Mouse (Mus musculus) 3134 (cell line): ENCODE results near the gene Blm.

Source experiments
- DNase-seq: peaks from one replicate; pipeline ENCODE4 v3.0.0-alpha.2; 2011; ENCODE audit warnings: low spot score; ENCODE audit not compliant: insufficient read length; ENCODE audit errors: extremely low read depth

Blm gene

DNA sequence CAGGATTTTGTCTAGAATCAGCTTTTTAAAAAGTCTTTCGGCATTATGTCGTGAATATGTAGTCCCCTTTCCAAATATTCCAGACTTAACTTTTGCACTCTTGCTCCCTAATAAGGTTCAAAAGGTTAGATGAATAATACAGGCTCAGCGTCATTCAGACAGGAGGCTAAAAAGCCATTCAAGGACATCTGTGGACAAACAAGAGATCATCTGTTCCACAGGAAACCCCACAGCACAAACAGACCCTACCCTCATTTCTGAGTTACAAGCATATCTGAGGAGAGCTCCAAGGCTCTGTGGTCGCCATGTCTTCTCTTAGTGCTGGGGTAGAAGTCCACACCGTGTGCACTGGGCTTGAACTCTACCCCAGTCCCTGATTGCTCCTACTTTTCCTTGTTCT lies 70.1 kb downstream of the Blm start:
- DNase-seq: no peak

DNA sequence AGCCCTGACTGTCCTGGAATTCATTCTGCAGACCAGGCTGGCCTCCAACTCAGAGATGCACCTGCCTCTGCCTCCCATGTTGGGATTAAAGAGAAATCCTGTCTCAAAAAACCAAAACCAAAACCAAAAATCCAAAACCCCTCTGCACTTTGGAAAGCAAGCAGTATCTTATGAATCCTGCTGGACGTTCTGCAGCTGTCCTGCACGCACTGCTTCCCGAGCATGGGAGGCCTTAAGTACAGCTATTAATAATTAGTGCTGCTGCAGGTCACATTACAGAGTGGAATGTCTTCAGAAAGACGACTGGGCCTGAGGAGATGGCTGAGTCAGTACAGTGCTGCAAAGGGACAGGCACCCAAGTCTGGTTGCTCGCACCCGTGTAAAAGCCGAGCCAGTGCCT lies 73.0 kb downstream of the Blm start:
- DNase-seq: no peak

DNA sequence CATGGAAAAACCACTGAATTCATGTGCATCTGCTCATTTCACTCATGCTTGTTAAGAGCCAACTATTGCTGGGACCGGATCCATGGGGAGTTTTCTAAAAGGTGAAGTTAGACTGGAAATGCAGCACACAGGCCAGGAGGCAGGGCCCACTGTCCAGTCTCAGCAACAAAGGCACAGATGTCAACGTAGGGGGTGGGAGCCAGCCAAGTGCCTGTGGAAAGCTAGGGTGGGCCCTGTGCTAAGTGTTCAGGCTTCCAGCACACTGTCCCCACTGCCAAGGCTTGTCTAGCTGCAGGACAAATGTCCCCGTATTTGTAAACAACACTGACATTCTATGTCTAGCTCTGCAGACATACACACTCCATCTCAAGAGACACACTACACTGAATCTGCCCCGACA lies 74.0 kb downstream of the Blm start:
- DNase-seq: no peak

DNA sequence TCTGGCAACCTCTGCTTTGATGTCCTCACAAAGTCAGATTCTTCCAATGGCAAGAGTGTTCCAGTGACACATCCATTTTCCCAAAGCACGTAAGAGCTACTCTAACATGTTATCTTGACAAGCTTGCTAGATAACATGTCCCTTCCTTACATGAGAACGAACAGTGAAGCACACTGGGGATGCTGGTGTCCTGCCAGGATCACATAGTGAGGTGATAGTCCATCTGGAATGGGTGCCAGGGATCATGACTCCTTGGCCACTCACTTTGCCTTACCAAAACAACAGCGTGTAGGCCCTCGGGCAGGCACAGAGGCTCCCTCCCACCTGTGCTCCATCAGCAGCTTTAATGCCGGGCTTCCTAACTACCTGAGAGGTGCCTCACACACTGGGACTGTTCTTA lies 74.7 kb downstream of the Blm start:
- DNase-seq: no peak

DNA sequence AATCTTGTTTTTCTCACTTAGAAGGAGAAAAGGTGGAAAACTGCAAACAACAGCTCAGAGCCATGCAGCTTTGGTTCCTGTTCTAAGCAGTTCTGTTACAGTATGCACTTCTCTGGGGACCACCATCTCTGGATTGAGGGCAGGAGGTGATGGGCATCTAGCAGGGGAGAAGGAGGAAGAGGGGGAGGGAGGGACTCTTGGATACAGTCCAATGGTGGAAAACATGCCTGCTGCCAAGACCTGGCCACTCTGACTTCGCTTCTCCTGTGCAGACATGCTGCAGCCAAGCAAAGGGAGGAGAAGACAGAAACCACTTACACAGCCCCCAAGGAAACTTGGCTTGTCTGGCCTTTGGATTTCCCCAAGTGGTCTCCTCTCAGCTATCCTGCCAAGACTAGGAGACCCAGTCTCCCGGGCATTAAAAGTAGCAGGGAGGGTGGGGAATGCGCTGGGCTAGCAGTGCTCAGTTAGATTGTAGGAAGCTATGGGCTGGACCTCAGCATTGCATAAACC lies 77.0 kb downstream of the Blm start:
- no peak for DNase-seq

DNA sequence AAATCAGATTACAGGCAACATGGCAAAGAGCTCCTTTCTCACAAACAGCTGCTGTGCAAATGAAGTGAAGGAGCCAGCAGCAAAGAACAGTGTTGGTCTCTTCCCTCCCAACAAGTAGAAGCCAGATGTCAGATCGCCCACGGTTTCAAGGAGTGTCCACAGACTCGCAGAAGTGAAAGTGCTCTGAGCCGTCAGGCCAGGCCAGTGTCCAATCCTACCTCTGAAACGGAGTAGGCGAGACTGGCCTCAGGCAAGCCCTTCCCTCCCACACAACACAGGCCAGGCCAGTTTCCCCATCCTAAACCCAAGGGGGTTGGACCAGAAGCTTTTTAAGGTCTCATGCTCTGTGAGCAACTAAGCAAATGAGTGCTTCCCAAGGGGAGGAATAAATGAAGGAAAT lies 77.7 kb downstream of the Blm start:
- no peak for DNase-seq

DNA sequence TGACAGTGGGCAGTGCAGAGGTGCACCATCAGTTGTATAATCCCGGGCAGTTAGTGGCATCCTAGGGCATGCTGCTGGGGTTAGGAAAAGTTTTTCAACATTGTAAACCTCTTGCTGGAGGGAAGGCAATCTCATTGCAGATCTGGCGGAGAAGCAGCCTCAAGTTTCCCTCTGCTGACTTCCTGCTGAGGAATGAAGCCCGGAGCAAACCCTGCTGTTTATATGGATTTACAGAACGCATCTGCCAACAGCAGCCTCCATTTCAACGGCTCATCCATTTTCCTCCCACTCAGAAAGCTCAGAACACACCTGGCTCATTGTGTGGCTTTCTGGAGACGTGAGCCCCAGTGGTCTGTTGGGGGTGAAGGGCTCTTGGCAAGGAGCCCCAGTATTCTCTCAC lies 78.6 kb downstream of the Blm start:
- no peak for DNase-seq

DNA sequence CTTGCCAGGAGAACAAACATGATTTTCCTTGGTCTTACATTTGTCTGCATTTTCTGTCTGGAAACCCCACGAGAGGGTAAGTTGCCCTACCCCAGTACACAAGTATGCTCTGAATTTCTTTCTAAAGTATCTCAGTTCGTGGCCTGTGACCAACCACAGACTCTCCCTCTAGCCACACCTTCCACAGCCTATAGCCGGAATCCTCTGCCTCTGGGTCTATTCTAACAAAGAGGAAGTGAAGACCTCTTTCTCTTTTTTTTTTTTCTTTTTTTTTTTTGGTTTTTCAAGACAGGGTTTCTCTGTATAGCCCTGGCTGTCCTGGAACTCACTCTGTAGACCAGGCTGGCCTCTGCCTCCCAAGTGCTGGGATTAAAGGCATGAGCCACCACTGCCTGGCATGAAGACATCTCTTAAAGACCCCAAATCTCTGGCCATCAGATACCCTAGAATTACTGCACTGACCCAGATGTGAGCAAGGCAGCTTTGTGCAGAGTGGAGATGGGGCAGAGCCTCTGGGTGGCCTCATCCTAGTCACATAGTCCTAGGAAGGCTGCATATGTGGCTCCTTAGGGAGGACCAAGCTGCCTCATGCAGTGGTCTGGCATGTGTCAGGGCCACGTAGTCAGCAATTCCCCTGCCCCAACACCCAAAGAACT lies 79.3 kb downstream of the Blm start:
- no peak for DNase-seq

DNA sequence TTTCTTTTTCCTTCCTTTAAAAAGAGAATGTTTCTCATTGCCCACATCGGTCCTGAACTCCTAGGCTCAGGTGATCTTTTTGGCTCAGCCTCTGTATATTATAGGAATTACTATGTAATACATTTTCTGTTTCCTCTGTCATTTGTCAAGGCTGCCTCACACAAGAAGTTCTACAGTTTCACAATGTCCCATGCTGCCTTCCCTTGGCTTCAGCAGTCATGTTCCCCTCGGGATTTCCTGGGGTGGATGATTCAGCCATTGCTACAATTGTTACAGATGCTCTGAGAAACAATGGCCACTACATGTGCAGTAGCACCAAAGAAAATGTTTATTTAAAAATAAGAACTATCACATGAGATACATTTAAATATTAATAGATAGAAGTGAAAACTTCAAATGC lies 80.1 kb downstream of the Blm start:
- DNase-seq: no peak

DNA sequence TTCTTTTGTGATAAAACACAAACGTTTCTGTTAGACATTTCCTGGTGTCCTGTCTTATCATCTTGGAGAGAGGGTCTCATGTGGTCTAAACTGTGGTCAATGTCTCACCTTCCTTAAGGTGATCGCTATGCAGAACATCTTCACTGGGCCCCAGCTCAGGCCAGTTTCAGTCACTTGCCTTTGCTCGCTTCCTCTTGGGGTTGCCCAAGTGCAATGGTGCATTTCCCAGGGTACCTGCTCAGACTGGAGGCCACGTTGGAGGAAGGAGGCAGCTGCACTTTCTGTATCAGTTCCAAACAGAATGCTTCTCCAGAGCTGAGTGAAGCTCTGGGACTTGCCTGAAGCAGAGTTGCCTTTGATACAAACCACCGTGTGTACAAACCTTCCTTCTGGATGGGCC lies 80.9 kb downstream of the Blm start:
- DNase-seq: no peak

DNA sequence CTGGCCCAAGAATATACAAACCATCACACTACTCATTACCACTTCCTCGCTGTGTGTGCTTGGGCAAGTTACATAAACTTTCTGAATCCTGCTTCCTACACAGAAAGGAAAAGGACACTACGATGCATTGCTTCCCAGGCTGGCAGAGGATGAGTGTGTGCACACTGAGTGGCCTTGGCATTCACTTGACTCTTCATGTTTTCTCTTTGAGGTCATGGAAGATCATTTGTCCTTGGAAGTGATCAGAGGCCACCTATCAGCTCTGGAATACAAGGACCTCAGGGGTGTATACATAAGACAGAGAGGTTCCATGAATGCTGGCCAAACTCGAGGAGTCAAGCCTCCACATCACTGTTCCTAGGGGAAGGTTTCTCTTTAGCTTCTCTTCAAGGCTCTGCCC lies 81.8 kb downstream of the Blm start:
- no peak for DNase-seq

DNA sequence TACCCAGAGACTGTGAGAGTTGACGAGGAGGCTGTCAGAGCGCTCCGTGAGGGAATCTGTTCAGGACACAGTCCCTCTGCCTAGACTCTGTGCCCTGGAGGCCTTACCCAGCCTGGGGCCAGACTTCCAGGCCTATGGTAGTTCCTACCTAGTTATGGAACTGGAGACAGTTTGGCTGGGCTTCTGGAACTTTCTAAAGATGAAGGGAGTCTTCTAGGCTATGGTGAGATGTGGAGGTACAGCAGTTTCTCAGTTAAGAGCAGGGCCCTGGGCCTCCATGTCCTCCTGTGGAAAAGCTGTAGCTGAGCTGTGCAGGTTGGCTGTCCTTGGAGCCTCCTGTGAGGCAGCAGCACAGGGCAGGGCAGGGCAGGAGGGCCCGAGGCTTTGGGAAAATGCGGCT lies 82.7 kb downstream of the Blm start:
- no peak for DNase-seq

DNA sequence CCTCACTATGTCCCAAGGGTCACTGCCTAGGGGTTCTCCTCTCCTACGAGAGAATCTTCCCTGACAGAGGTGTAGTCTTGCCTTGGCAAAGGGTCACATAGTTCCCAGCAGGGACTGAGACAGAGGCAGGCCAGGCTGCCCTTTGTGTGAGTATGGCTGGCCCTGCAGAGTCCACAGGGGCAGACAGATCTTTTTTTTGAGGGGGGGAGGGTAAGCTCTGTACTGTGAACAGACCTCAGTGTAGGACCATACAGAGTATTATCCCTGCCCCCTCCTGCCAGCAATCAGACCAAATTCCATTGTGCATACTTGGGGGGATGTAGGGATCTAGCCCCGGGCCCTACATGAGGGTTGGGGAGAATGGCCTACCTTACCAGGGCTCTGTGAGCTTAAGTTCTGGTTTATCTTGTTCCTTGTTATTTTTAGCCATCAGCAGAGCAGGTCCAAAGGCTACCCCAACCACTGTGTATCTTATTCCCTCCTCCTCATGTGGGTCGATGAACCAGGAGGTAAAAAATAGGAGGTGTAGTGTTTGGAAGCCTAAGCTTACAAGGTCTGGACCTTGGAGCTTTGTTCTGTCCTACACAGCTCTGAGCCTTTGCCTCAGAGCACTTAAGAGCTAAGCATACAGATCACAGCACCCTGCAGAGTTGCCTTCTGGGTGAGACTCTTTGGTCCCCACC lies 83.2 kb downstream of the Blm start:
- DNase-seq: no peak

DNA sequence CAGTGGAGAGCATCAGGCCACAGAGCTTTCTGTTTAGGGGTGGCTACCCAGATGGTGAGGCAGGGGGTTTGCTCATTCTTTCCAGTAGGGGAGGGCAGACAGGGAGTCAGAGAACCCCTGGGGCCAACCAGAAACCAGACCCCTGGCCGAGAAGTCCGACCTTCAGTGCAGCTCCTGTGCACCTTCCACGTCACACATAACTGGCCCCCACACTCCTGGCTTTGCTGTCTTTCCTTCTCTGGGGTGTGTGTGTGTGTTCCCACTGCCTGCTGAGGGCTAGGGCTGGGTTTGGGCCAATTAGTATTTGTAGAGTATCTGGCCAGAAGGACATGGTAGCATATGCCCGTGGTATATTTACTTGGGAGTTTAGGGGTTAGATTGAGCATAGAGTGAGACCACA lies 84.6 kb downstream of the Blm start:
- no peak for DNase-seq

DNA sequence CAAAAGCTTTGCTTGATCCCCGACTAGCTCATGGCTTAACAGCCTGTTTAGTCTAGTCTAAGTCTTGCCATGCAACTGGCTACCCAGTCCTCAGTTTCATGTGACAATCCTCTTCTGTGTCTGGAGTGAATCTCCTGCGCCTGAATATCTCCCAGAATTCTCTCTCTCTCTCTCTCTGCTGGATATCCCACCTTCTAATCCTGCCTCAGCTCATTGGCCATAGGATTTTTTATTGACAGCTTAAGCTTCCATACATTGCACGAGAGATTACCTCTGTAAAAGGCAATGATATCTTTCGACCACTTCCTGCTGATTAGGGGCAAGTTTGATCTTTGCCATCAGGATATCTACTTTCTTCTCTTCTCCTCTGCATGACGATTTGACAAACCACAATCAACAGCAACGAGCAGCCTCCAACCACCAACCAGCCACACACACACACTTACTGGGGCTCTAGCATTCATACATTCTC lies 85.3 kb downstream of the Blm start:
- no peak for DNase-seq

DNA sequence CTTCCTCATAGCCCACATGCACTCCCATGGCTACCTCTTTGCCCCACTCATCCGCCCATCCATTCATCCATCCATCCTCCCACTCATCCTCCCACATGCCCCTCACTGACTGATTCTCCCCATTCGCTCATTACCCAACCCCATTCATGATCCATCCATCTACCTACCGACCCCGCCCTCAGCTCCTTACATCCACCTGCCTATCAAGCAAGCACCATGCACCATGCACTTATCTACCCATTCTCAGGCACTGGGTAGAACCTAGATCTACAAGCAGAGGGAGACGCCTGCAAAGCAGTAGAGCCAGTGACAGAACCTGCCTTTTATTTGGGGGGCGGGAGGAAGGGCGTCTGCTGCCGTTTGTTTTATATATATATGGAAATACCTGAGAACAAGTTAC lies 87.6 kb downstream of the Blm start:
- DNase-seq: no peak

DNA sequence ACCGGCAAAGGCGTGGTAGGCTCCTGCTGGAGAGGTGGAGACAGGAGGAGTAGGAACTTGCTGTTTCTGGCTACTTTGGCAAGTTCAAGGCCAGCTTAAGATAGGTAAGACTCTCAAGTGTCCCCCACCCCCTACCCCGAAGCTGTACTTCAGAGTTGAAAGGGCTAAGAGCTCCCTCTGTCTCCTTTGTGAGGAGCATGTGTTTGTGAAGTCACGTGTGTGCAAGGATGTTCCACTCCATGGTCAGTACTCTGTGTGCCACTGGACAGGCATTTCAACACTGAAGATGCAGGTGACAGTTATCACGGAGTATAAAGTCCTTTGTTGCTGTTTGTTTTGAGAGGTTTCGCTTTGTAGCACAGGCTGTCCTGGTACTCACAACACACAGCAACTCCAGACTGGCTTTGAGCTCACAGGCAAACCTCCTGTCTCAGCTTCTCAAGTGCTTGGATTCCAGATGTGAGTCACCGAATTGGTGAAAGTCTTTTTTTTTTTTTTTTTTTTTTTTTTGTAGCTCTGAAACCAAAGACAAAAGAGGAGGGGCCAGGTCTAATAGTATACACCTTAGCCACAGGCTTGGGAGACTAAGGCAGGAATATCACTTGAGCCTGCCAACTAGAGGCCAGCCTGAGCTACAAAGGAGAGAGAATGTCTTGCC lies 88.6 kb downstream of the Blm start:
- DNase-seq: no peak

DNA sequence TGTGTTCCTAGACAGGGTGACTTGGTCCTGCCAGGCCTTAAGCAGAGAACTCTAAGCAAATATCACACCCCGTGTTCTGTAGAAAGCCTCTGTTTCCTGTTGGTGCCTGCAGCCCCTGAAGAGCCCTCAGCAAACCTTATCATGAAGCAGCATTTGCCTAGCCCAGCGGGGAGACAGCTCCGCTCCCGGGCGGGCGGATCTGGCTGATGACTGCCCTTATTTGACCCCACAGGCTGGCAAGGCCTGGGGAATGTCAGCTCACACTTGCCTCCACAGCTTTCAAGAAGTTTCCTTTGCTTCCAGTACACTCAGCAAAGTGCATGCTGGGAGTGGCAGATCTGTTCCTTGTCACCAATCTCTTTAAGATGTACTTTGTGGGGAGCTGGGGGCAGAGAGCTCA lies 89.4 kb downstream of the Blm start:
- DNase-seq: no peak

DNA sequence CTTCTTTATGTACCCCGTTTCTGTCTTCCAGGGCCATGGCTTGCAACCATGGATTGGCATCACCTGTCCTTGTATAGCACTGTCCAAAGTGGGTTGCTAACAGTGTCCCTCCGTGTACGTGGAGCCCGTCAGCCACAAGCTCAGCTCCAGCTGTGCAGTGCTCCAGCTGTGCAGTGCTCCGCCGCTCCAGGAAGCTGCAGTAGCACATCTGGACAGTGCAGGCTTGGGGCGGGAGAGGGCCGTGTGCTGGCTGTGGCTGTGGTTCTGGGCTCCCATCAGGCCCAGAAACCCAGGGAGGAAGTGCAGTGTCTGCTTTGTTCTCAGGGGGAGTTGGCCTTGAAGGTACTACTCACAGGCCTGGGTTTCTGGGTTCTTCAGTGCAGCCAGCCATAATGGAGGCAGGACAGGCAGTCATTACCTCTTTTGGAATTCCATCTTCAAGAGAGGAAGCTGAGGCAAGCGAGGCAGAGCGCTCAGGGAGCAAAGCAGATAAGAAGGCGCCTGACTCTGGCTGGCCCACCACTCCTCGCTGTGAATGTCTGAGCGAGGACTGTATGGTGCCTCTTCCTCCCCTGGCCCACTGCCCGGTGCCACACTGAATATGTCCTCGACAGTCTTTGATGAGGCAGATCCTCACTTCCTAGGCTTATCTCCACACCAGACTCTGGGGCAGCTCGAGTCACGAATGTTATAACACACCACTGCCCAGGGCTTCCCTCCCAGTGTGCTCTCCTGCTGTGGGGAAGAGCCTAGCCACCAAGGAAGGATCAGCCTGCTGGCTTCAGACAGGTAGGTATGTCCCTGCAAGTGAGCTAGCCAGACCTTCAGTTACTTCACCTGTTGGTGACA lies 90.3 kb downstream of the Blm start:
- DNase-seq: no peak

DNA sequence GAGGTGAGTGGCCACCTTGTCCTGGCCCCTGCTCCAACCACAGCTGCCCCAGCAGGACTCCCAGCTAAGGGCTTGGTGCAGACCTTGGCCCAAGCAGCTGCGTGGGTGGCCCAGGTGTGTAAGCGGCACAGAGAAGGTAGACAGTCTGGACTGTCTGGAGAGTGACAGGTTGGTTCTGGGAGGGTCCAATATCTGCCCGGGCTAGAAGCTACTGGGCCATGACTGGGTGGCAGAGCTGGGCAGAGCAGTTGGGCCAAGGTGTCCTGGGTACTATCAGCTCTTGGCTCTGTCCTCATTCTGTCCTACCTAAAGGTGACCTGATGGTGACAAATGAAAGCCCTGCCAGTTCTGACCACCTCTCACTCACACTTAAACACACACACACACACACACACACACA lies 91.8 kb downstream of the Blm start:
- DNase-seq: no peak
